Mouse (Mus musculus) liver, embryonic 16.5 days (tissue): Measurements from ENCODE around the gene Tmsb15b1. TPM values are rescaled to one million over a fixed set of nuclear protein-coding genes. Genes with fewer than 3 reads are reported as not detected.

Experiments
- ATAC-seq: fragments of 200-750 bp; cut with Nextera tagmentation; 2 replicates; pipeline ENCODE4 v1.8.0; 2017; ENCODE audit warnings: low read depth, mild to moderate bottlenecking, moderate number of reproducible peaks, moderate library complexity
- H3K27ac ChIP-seq: fragments of 300-500 bp; sonication (generic); 2 replicates; pipeline ENCODE4 v1.5.1; 2014; ENCODE audit warnings: mild to moderate bottlenecking, low read length
- H3K27me3 ChIP-seq: fragments of 300-500 bp; sonication (generic); 2 replicates; pipeline ENCODE4 v1.6.1; 2014; ENCODE audit warnings: low read depth, low read length, mixed read lengths; ENCODE audit not compliant: control insufficient read depth, insufficient read depth
- H3K36me3 ChIP-seq: fragments of 300-500 bp; sonication (generic); 2 replicates; pipeline ENCODE4 v1.6.1; 2014; ENCODE audit warnings: mild to moderate bottlenecking; ENCODE audit not compliant: control insufficient read depth, insufficient read depth
- H3K4me1 ChIP-seq: fragments of 300-500 bp; sonication (generic); 2 replicates; pipeline ENCODE4 v1.6.1; 2014; ENCODE audit warnings: low read depth, low read length, mixed read lengths; ENCODE audit not compliant: control insufficient read depth
- H3K4me2 ChIP-seq: fragments of 300-500 bp; sonication (generic); 2 replicates; pipeline ENCODE4 v1.6.1; 2014; ENCODE audit warnings: low read depth, low read length, mixed read lengths
- H3K4me3 ChIP-seq: fragments of 300-500 bp; sonication (generic); 2 replicates; pipeline ENCODE4 v1.5.1; 2014; ENCODE audit warnings: low read depth, mild to moderate bottlenecking, low read length
- H3K9ac ChIP-seq: fragments of 300-500 bp; sonication (generic); 2 replicates; pipeline ENCODE4 v1.6.1; 2014; ENCODE audit warnings: low read depth, low read length
- H3K9me3 ChIP-seq: fragments of 300-500 bp; sonication (generic); replicated peaks from 2 replicates; pipeline ENCODE4 v1.6.1; 2016; ENCODE audit warnings: low read length; ENCODE audit not compliant: control insufficient read depth
- polyA plus RNA-seq: library from polyadenylated mRNA; unstranded; fragments of >200 nt; fragmentation: Nextera tagmentation; extraction: Ambion mirVana; gene quantifications from 2 replicates; pipeline ENCODE4 v1.2.1, GENCODE M21; 2015

The Tmsb15b1 gene
- polyA plus RNA-seq, 1 experiment from 2014 or later, result 5.7 TPM

- no peak for ATAC-seq
- no peak overlapping the region for H3K27ac ChIP-seq
- H3K4me3 ChIP-seq, result no peak overlapping the region
Observed at GRCm38 (mm10) chrX:136925863-136926262, 50.8 kb downstream of the Tmsb15b1 start.

More at GRCm38 (mm10) chrX:136925863-136926262, 50.8 kb downstream of the Tmsb15b1 start:
- H3K9me3 ChIP-seq, result no peaks in the 10 kb centered on the region; the same call in 1 of the 2 replicates
- H3K9ac ChIP-seq, result no peak overlapping the region
- H3K27me3 ChIP-seq, result no peaks in the 10 kb centered on the region
- no peaks in the 10 kb centered on the region for H3K4me1 ChIP-seq
- H3K4me2 ChIP-seq, result no peak overlapping the region
- no peaks in the 10 kb centered on the region for H3K36me3 ChIP-seq

Other genes with a start within 250 kb of the Tmsb15b1 start
- 170 and 174 TPM in 2 replicates for gene Morf4l2, start 233.2 kb downstream of the Tmsb15b1 start, polyA plus RNA-seq
- not detected in 2 replicates for gene Glra4, start 196.7 kb downstream of the Tmsb15b1 start, polyA plus RNA-seq
- gene Plp1, start 154.2 kb downstream of the Tmsb15b1 start, polyA plus RNA-seq, result 0.22 and 0.34 TPM in 2 replicates
- gene Rab9b, start 108.1 kb downstream of the Tmsb15b1 start, polyA plus RNA-seq, result not detected in 2 replicates
- not detected in 2 replicates for gene H2bfm, start 49.5 kb downstream of the Tmsb15b1 start, polyA plus RNA-seq
- gene Tmsb15b2, start 1.4 kb downstream of the Tmsb15b1 start, polyA plus RNA-seq, result 7.2 and 7.7 TPM in 2 replicates
- gene Tmsb15l, start within 50 bp of the Tmsb15b1 start, polyA plus RNA-seq, result 0.77 and 0.98 TPM in 2 replicates
- gene Zcchc18, start 16.3 kb upstream of the Tmsb15b1 start, polyA plus RNA-seq, result 0.07 and 0.19 TPM in 2 replicates
- gene Slc25a53, start 61.4 kb upstream of the Tmsb15b1 start, polyA plus RNA-seq, result 2.1 and 2.2 TPM in 2 replicates
- gene Fam199x, start 72.7 kb upstream of the Tmsb15b1 start, polyA plus RNA-seq, result 0.90 TPM in 2 replicates
- not detected in 2 replicates for gene Esx1, start 145.2 kb upstream of the Tmsb15b1 start, polyA plus RNA-seq